Mouse (Mus musculus) G1E-ER4 (cell line): ENCODE data around the gene Mycbp2. TPM values are rescaled to one million over a fixed set of nuclear protein-coding genes. Genes with fewer than 3 reads are reported as not detected.

Source experiments
- GATA1 ChIP-seq: IDR thresholded peaks from one replicate; pipeline ENCODE4 v1.8.0; 2012; ENCODE audit warnings: low read length, inconsistent platforms
- polyA plus RNA-seq: library from polyadenylated mRNA; stranded (reverse); fragments of >175 nt; gene quantifications from 2 replicates; pipeline ENCODE4 v1.2.3, GENCODE M21; 2012

Mycbp2 gene
- polyA plus RNA-seq, 1 experiment, result 7.0 TPM

- TF ChIP-seq GATA1, result no peak
Observed at GRCm38 (mm10) chr14:103075166-103075565, 271.4 kb downstream of the Mycbp2 start.

DNA sequence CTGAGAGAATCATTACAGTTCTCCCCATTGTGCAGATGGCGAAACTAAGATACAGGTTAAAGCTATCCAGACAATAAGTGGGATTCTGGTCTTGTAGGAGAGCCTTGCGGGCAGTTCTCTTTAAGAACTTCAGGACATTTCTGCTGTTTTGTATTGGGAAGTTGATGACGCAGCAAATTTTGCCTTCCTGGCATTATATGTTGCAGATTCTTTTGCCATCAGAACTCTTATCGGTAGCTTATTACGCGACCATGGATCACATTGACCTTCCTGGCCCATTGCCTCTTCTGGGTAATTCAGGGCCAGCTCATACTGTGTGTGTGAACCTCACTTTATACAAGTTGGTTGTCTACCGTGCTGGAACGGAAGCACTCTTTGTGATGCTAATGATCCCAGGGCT is 272.8 kb downstream of the Mycbp2 start:
- no peak for TF ChIP-seq GATA1

- TF ChIP-seq GATA1, result no peak
Observed at GRCm38 (mm10) chr14:103072731-103073130, 273.9 kb downstream of the Mycbp2 start.

DNA sequence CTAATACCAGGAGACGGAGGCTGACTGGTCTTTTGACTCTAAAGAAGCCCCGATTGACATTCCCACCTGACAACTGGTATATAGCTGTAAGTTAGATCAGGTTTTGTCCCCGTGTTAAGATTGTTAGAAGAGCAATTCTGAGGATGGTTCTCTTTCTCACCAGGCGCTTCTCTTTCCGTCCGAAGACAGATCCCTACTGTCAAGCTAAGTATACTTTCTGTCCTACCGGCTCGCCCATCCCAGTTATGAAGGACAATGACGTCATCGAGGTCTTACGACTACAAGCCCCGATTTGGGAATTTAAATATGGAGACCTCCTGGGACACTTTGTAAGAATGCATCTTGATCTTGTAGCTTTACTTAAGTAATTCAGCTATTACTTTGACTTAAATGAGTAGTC is 275.1 kb downstream of the Mycbp2 start:
- TF ChIP-seq GATA1, result no peak

DNA sequence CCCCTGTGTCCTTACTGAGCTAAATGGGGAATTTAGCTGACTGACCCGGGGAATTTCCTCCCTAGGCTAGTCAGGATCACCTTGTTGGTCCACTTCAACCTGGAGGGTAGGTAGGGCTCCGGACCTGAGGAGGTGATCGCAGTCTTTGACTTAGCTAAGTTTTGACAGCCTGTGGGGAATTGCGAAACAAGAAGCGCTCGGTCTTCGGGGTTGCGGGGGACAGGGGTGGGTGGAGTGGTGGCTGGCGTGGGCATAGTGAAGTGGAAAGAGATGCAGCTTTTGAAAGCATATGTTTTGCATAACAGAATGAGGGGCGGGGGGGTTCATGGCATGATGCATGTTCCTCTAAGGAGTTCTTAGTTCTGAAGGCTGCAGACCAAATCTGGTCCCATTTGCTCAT is 275.8 kb downstream of the Mycbp2 start:
- no peak for TF ChIP-seq GATA1

DNA sequence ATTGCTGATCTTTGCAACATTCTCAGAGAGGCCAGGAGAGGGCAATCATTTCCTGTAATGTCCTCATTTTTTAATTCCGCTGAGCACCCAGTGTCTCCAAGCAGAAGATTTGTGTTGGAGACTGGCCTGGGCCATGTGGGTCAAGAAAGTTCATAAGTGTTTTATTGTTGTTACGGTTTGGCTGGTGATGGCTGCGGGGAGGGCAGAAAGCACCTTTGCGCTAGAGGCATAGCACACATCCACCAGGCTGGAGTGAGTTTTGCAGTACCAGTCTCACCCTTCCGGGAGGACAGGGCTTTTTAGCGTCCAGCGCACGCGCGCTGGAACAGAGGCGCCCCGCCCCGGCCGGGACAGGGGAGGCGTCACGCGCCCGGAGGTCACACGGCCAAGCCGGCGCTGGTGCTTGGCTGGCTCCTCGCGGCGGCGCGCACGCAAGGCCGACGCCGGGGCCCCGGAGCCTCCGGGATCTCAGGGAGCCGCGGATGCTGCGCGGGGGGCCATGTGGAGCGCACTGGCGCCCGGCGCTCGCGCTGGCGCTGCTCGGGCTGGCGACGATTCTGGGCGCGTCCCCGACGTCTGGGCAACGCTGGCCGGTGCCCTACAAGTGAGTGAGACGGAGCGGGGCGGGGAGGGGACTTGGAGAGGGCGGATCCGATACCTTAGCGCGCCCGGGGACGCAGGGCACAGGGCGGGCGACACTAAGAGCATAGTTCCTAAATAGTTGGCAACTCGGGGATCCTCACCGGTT is 276.6 kb downstream of the Mycbp2 start, which contains the start of gene Cln5:
Gene Cln5, plus strand, starts transcription at position 353 of the 748 bp plus-strand sequence.
- no peak for TF ChIP-seq GATA1

DNA sequence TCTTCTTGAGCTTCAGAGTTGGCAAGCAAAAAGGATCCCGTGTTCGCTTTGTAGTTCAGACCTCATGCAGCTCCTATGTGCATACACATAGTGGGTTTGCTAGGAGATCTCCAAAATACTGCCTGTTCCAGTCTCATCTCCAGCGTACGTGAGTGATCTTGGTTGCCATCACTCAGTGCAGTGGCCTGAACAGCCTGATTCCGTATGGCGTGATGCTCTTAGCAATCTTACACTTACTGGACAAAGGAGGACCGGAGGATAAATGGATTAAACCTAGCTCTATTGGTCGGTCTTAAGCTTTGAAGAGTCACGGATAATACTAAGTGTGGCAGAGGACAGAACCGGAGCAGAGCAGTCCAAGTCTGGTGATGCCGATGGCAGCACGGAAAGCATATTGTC is 277.1 kb downstream of the Mycbp2 start:
- TF ChIP-seq GATA1, result no peak

GRCm38 (mm10) chr14:103065294-103066167 is 281.1 kb downstream of the Mycbp2 start:
- no peak for TF ChIP-seq GATA1

Other genes with a start within 250 kb of the Mycbp2 start
- gene Fbxl3, start 247.2 kb downstream of the Mycbp2 start, polyA plus RNA-seq, result 18.4 and 21.3 TPM in 2 replicates
- not detected in 2 replicates for gene Scel, start 166.5 kb upstream of the Mycbp2 start, polyA plus RNA-seq